Mouse (Mus musculus): ENCODE results near the gene Cdc42ep3.

Cdc42ep3 gene

GRCm38 (mm10) chr17:79343334-79343946, 11.5 kb downstream of the Cdc42ep3 start:
- DNase-seq (ENCODE audit: low spot score) = no peak

- DNase-seq (ENCODE audit: low spot score) = no peak
Observed at GRCm38 (mm10) chr17:79342639-79343333, 12.1 kb downstream of the Cdc42ep3 start.

- no peak for DNase-seq (ENCODE audit: low spot score)
Observed at GRCm38 (mm10) chr17:79341946-79342470, 12.9 kb downstream of the Cdc42ep3 start.

GRCm38 (mm10) chr17:79337494-79337893, 17.4 kb downstream of the Cdc42ep3 start:
- DNase-seq (ENCODE audit: low spot score) = no peak

- no peak for DNase-seq (ENCODE audit: low spot score)
Observed at GRCm38 (mm10) chr17:79334701-79335100, 20.2 kb downstream of the Cdc42ep3 start.

- no peak for DNase-seq (ENCODE audit: low spot score)
Observed at GRCm38 (mm10) chr17:79333650-79334049, 21.2 kb downstream of the Cdc42ep3 start.

- DNase-seq (ENCODE audit: low spot score) = no peak
Observed at GRCm38 (mm10) chr17:79332864-79333263, 22.0 kb downstream of the Cdc42ep3 start.

GRCm38 (mm10) chr17:79330397-79330796, 24.5 kb downstream of the Cdc42ep3 start:
- no peak for DNase-seq (ENCODE audit: low spot score)

GRCm38 (mm10) chr17:79326868-79327376, 28.0 kb downstream of the Cdc42ep3 start:
- no peak for DNase-seq (ENCODE audit: low spot score)

GRCm38 (mm10) chr17:79317085-79317751, 37.7 kb downstream of the Cdc42ep3 start:
- no peak for DNase-seq (ENCODE audit: low spot score)

GRCm38 (mm10) chr17:79315415-79316094, 39.3 kb downstream of the Cdc42ep3 start:
- DNase-seq (ENCODE audit: low spot score) = no peak

- no peak for DNase-seq (ENCODE audit: low spot score)
Observed at GRCm38 (mm10) chr17:79310465-79310864, 44.4 kb downstream of the Cdc42ep3 start.

- no peak for DNase-seq (ENCODE audit: low spot score)
Observed at GRCm38 (mm10) chr17:79309506-79309905, 45.4 kb downstream of the Cdc42ep3 start.

GRCm38 (mm10) chr17:79305644-79306043, 49.2 kb downstream of the Cdc42ep3 start:
- DNase-seq (ENCODE audit: low spot score) = no peak

GRCm38 (mm10) chr17:79303744-79304497, 51.0 kb downstream of the Cdc42ep3 start:
- DNase-seq (ENCODE audit: low spot score) = no peak

GRCm38 (mm10) chr17:79303238-79303637, 51.7 kb downstream of the Cdc42ep3 start:
- DNase-seq (ENCODE audit: low spot score) = no peak

- DNase-seq (ENCODE audit: low spot score) = no peak
Observed at GRCm38 (mm10) chr17:79299925-79300324, 55.0 kb downstream of the Cdc42ep3 start.

GRCm38 (mm10) chr17:79298968-79299367, 55.9 kb downstream of the Cdc42ep3 start:
- no peak for DNase-seq (ENCODE audit: low spot score)

- no peak for DNase-seq (ENCODE audit: low spot score)
Observed at GRCm38 (mm10) chr17:79295926-79296325, 59.0 kb downstream of the Cdc42ep3 start.

GRCm38 (mm10) chr17:79291672-79292071, 63.2 kb downstream of the Cdc42ep3 start:
- DNase-seq (ENCODE audit: low spot score) = no peak

- DNase-seq (ENCODE audit: low spot score) = no peak
Observed at GRCm38 (mm10) chr17:79290697-79291096, 64.2 kb downstream of the Cdc42ep3 start.

Measured in ovary, postnatal 14 days (tissue).